In the genomic region with DNA sequence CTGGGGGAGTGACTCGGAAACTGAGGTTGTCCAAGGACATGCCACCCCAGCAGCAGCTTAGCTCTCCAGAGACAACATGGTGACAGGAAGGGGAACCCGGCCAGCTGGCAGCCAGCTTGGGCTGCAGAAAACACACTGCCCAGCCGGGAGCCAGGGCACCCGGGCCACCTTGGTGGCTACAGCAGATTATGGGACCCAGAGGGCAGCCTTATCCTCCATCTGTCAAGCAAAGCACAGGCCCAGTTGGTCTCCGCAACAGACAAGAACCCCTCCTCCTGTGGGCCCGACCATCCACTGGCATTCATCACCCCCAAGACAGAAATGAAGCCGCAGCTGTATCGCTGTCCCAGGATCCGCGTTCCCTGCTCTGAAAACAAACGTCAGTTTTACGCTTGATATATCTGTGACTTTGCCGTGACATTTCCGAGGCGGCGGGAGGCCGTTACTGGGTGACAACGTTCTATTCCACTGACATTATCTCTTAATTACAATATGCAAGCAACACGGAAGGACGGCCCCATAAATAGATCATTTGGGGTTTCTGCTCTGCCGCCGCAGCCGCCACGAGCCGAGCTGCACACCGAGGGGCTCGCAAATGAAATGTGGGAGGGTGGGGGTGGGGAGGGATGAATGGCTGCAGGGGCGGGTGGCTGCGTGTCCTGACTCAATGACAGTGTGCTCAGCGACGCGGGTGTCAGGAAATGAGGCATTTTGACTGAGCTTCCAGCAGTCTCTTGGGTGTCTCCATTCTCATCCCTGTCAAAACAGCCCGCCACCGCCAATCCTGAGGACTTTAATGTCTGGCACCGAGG, we compare ENCODE assay signal across 8 mouse cellular contexts.
DNase-seq lines count a peak whose midpoint lies in the region; ATAC-seq lines count a peak whose summit lies in the region.

No protein-coding gene starts in this region.

- peak overlapping the region; percentile 24 for H3K4me2 ChIP-seq in forebrain, embryonic 12.5 days
- H3K4me2 ChIP-seq in forebrain, embryonic 11.5 days (ENCODE audit: low read depth, low read length, severe bottlenecking) = no peak overlapping the region
- H3K4me2 ChIP-seq in heart, embryonic 15.5 days = peak overlapping the region; percentile 58

- no peaks in the 10 kb centered on the region for H3K9me3 ChIP-seq in forebrain, embryonic 12.5 days
- H3K9me3 ChIP-seq in forebrain, embryonic 11.5 days (ENCODE audit: control insufficient read depth, low read length) = no peaks in the 10 kb centered on the region
- H3K9me3 ChIP-seq in heart, embryonic 15.5 days (replicated peaks) = no peaks in the 10 kb centered on the region

- H3K4me1 ChIP-seq in forebrain, embryonic 12.5 days = peaks cover 36% of the 10 kb centered on the region
- no peaks in the 10 kb centered on the region; the same call in none of the 2 replicates for H3K4me1 ChIP-seq in forebrain, embryonic 11.5 days (replicated peaks; ENCODE audit: control insufficient read depth, insufficient read depth, low read length)
- peaks cover 60% of the 10 kb centered on the region for H3K4me1 ChIP-seq in heart, embryonic 15.5 days (replicated peaks)

- no peak for DNase-seq in forebrain, embryonic 11.5 days (ENCODE audit: low spot score)
- peak; percentile 84 to 90 for DNase-seq in cerebellum, postnatal 10 days
- peak; percentile 38 to 70 for DNase-seq in kidney, postnatal 25 days
- peak; percentile 87 for DNase-seq in lung, postnatal 10 days
- peak; percentile 62 for DNase-seq in right cerebral cortex, postnatal 4 days

- no peak overlapping the region for H3K4me3 ChIP-seq in forebrain, embryonic 12.5 days (replicated peaks)
- H3K4me3 ChIP-seq in forebrain, embryonic 11.5 days (ENCODE audit: low read depth, low read length) = no peak overlapping the region
- H3K4me3 ChIP-seq in heart, embryonic 15.5 days = peak overlapping the region; percentile 22

- 0 out of 2 replicates have a peak, but pooled peaks cover 5% of the 10 kb centered on the region for H3K27me3 ChIP-seq in forebrain, embryonic 12.5 days
- H3K27me3 ChIP-seq in forebrain, embryonic 11.5 days (ENCODE audit: control insufficient read depth, insufficient read depth, low read length) = no peaks in the 10 kb centered on the region
- peaks cover 6% of the 10 kb centered on the region; the same call in 1 of the 2 replicates for H3K27me3 ChIP-seq in heart, embryonic 15.5 days

- ATAC-seq in forebrain, embryonic 12.5 days (ENCODE audit: low FRiP score) = peak; percentile 33
- no peak for ATAC-seq in forebrain, embryonic 11.5 days (replicated peaks; ENCODE audit: low FRiP score)
- 0 out of 2 replicates have a peak, but pooled peaks have one; percentile 8 for ATAC-seq in heart, embryonic 15.5 days (replicated peaks; ENCODE audit: insufficient number of reproducible peaks, insufficient read depth, low FRiP score, low read depth)
- ATAC-seq in frontal cortex, adult (ENCODE audit: low TSS enrichment) = no peak

- H3K27ac ChIP-seq in forebrain, embryonic 12.5 days = peak overlapping the region; percentile 78
- no peak overlapping the region for H3K27ac ChIP-seq in forebrain, embryonic 11.5 days (ENCODE audit: low read depth, low read length)
- peak overlapping the region; percentile 72 for H3K27ac ChIP-seq in heart, embryonic 15.5 days

- no peaks in the 10 kb centered on the region for H3K36me3 ChIP-seq in forebrain, embryonic 12.5 days (replicated peaks)
- no peaks in the 10 kb centered on the region for H3K36me3 ChIP-seq in forebrain, embryonic 11.5 days (ENCODE audit: control insufficient read depth, insufficient read depth, low read length)
- H3K36me3 ChIP-seq in heart, embryonic 15.5 days = no peaks in the 10 kb centered on the region

- 52% methylated on average over 35 of the region's 35 CpGs for WGBS in forebrain, embryonic 12.5 days
- 65% methylated on average over 35 of the region's 35 CpGs for WGBS in forebrain, embryonic 11.5 days
- 22% methylated on average over 35 of the region's 35 CpGs for WGBS in heart, embryonic 15.5 days

- no peak overlapping the region for H3K9ac ChIP-seq in forebrain, embryonic 12.5 days
- no peak overlapping the region for H3K9ac ChIP-seq in forebrain, embryonic 11.5 days (ENCODE audit: low read length)
- peak overlapping the region; percentile 23; the same call in 1 of the 2 replicates for H3K9ac ChIP-seq in heart, embryonic 15.5 days

Comparison
In these comparisons a context has a peak if more than half of its experiments do, and no peak if none do; other contexts are left out.
1. ATAC-seq: peak in forebrain, embryonic 12.5 days (single experiment) and heart, embryonic 15.5 days (single experiment); none in forebrain, embryonic 11.5 days (single experiment) and frontal cortex, adult (single experiment).